Comparison of ENCODE assay signal across 10 mouse cellular contexts in genomic region chr9:107556346-107556745, GRCm38 (mm10). TPM values are rescaled to one million over a fixed set of nuclear protein-coding genes. Genes with fewer than 3 reads are reported as not detected.
DNase-seq lines count a peak whose midpoint lies in the region; ATAC-seq and TF ChIP-seq lines count a peak whose summit lies in the region.
"Had no signal": no experiment of that assay in that cellular context is flagged by ENCODE, and none has a peak within 500 bp of the region (broad histone marks: within the 10 kb centered on the region; RNA-seq: fewer than 3 reads in every experiment).

No protein-coding gene starts in this region.

- H3K79me3 ChIP-seq in C2C12 (ENCODE audit: low read depth), result peaks cover 43% of the 10 kb centered on the region

- no peaks in the 10 kb centered on the region for H3K9me3 ChIP-seq in forebrain, embryonic 10.5 days
- H3K9me3 ChIP-seq in forebrain, embryonic 16.5 days (ENCODE audit: control insufficient read depth, low read length), result no peaks in the 10 kb centered on the region
- no peaks in the 10 kb centered on the region for H3K9me3 ChIP-seq in hindbrain, embryonic 14.5 days (ENCODE audit: control insufficient read depth, low read length)

- no peak for TF ChIP-seq CTCF in C2C12 (IDR thresholded peaks at IDR 0.05; ENCODE audit: control insufficient read depth, insufficient read depth, insufficient read length)

- WGBS in forebrain, embryonic 10.5 days, result 74% methylated on average over 3 of the region's 3 CpGs
- WGBS in forebrain, embryonic 16.5 days, result 84% methylated on average over 3 of the region's 3 CpGs
- WGBS in hindbrain, embryonic 14.5 days, result 91% methylated on average over 3 of the region's 3 CpGs

- H3K27ac ChIP-seq in forebrain, embryonic 10.5 days, result no peak overlapping the region
- no peak overlapping the region for H3K27ac ChIP-seq in forebrain, embryonic 16.5 days (ENCODE audit: low read length)
- no peak overlapping the region for H3K27ac ChIP-seq in hindbrain, embryonic 14.5 days

- intact Hi-C loops in left cerebral cortex, postnatal 14 days (cut with DNase I), result no loop called here

- H3K4me1 ChIP-seq in forebrain, embryonic 10.5 days, result peaks cover 55% of the 10 kb centered on the region
- peaks cover 35% of the 10 kb centered on the region for H3K4me1 ChIP-seq in forebrain, embryonic 16.5 days (replicated peaks; ENCODE audit: control insufficient read depth, insufficient read depth, low read length)
- H3K4me1 ChIP-seq in hindbrain, embryonic 14.5 days (replicated peaks; ENCODE audit: control insufficient read depth, insufficient read depth, low read length), result peaks cover 33% of the 10 kb centered on the region

- no peak for DNase-seq in forebrain, embryonic 10.5 days (ENCODE audit: extremely low spot score, low spot score)
- no peak for DNase-seq in hindbrain, embryonic 14.5 days (ENCODE audit: low spot score)
- DNase-seq in adrenal gland, postnatal 36 days, result no peak
- no peak for DNase-seq in urinary bladder, postnatal 10 days (ENCODE audit: low spot score)
- no peak for DNase-seq in left cerebral cortex, postnatal 14 days (ENCODE audit: low spot score in 2 of 2)
- DNase-seq: thymus, postnatal 36 days had no signal

- peaks cover 80% of the 10 kb centered on the region for H3K79me2 ChIP-seq in C2C12 (ENCODE audit: control insufficient read depth, insufficient read depth)

- peaks cover 54% of the 10 kb centered on the region for H3K36me3 ChIP-seq in forebrain, embryonic 10.5 days (replicated peaks)
- H3K36me3 ChIP-seq in forebrain, embryonic 16.5 days (ENCODE audit: control insufficient read depth, insufficient read depth), result peaks cover 30% of the 10 kb centered on the region
- H3K36me3 ChIP-seq in C2C12 (ENCODE audit: control insufficient read depth, insufficient read depth), result peaks cover 51% of the 10 kb centered on the region
- H3K36me3 ChIP-seq in hindbrain, embryonic 14.5 days (replicated peaks; ENCODE audit: control insufficient read depth, insufficient read depth), result peaks cover 43% of the 10 kb centered on the region

- peak overlapping the region; percentile 53 for H3ac ChIP-seq in C2C12 (ENCODE audit: control insufficient read depth, insufficient read length, low read depth)

- peaks cover 19% of the 10 kb centered on the region for H3K27me3 ChIP-seq in forebrain, embryonic 10.5 days (ENCODE audit: poor library complexity, severe bottlenecking)
- peaks cover 13% of the 10 kb centered on the region for H3K27me3 ChIP-seq in forebrain, embryonic 16.5 days (replicated peaks; ENCODE audit: control insufficient read depth, insufficient read depth, low read length)
- no peaks in the 10 kb centered on the region for H3K27me3 ChIP-seq in C2C12 (ENCODE audit: control insufficient read depth, insufficient read depth, insufficient read length)
- peaks cover 18% of the 10 kb centered on the region for H3K27me3 ChIP-seq in hindbrain, embryonic 14.5 days (ENCODE audit: control insufficient read depth, insufficient read depth, low read length)

- ATAC-seq in forebrain, embryonic 16.5 days, result no peak
- ATAC-seq in hindbrain, embryonic 14.5 days (ENCODE audit: low FRiP score), result no peak
- peak; percentile 17; the same call in 1 of the 2 replicates for ATAC-seq in megakaryocyte, adult 5-6 weeks (ENCODE audit: poor library complexity, severe bottlenecking)

- no peak overlapping the region for H3K4me2 ChIP-seq in forebrain, embryonic 16.5 days (ENCODE audit: low read length)
- peak overlapping the region; percentile 75 for H3K4me2 ChIP-seq in hindbrain, embryonic 14.5 days (replicated peaks)

- peak overlapping the region; percentile 88 for H3K4me3 ChIP-seq in forebrain, embryonic 10.5 days
- H3K4me3 ChIP-seq in forebrain, embryonic 16.5 days (replicated peaks; ENCODE audit: low read length), result no peak overlapping the region
- H3K4me3 ChIP-seq in C2C12 (ENCODE audit: insufficient read depth, poor library complexity, severe bottlenecking), result peak overlapping the region; percentile 82
- 0 out of 2 replicates have a peak overlapping the region, but pooled peaks have one; percentile 74 for H3K4me3 ChIP-seq in hindbrain, embryonic 14.5 days (replicated peaks; ENCODE audit: low read length)

- no peak overlapping the region for H3K9ac ChIP-seq in forebrain, embryonic 16.5 days (replicated peaks; ENCODE audit: low read depth, low read length)
- no peak overlapping the region for H3K9ac ChIP-seq in hindbrain, embryonic 14.5 days

TF ChIP-seq in C2C12, 6 proteins besides CTCF, POLR2A, EP300 and RAD21:
- TF ChIP-seq MYOD1 (IDR thresholded peaks at IDR 0.05; ENCODE audit: control insufficient read depth, insufficient read length, low read depth) (no peak), MYOG (IDR thresholded peaks at IDR 0.05; ENCODE audit: control insufficient read depth, extremely low read depth, insufficient read length) (no peak), FOSL1 (IDR thresholded peaks at IDR 0.05; ENCODE audit: insufficient read depth, low read length, poor library complexity, severe bottlenecking) (no peak), CEBPB (IDR thresholded peaks at IDR 0.05; ENCODE audit: low read depth) (no peak), USF1 (IDR thresholded peaks at IDR 0.05; ENCODE audit: low read depth) (no peak), MAX (IDR thresholded peaks at IDR 0.05) (no peak)

RNA-seq across cellular contexts. Expression of gene Rassf1, which starts 5.0 kb away (rescaled TPM):
- polyA plus RNA-seq in forebrain, embryonic 10.5 days (2016; fragmentation: Nextera tagmentation; extraction: Ambion mirVana), result 57.4 and 59.6 TPM in 2 replicates
- polyA plus RNA-seq in forebrain, embryonic 16.5 days (2015; fragmentation: Nextera tagmentation; extraction: Ambion mirVana), result 43.4 and 45.4 TPM in 2 replicates
- 89.7 TPM for polyA plus RNA-seq in C2C12 (2012; fragmentation: generic; extraction: Trizol)
- polyA plus RNA-seq in hindbrain, embryonic 14.5 days (2014; fragmentation: Nextera tagmentation; extraction: Ambion mirVana), result 32.6 and 33.5 TPM in 2 replicates
- 34.3 and 37.7 TPM in 2 replicates for total RNA-seq in megakaryocyte, adult 5-6 weeks (2015)
- 46.7 and 57.3 TPM in 2 replicates for total RNA-seq in megakaryocyte, adult 5-6 weeks (2017)
- 10 to 100 TPM; 20.4 to 21.6 TPM for total RNA-seq in adrenal gland, postnatal 36 days (2021)
- total RNA-seq in left cerebral cortex, postnatal 14 days (2021), result 10 to 100 TPM; 14.0 to 14.6 TPM

RNA-seq across cellular contexts. Expression of gene Tusc2, which starts 6.7 kb away (rescaled TPM):
- 73.3 and 74.1 TPM in 2 replicates for polyA plus RNA-seq in forebrain, embryonic 10.5 days (2016; fragmentation: Nextera tagmentation; extraction: Ambion mirVana)
- 93.2 and 98.5 TPM in 2 replicates for polyA plus RNA-seq in forebrain, embryonic 16.5 days (2015; fragmentation: Nextera tagmentation; extraction: Ambion mirVana)
- polyA plus RNA-seq in C2C12 (2012; fragmentation: generic; extraction: Trizol), result 15.9 TPM
- polyA plus RNA-seq in hindbrain, embryonic 14.5 days (2014; fragmentation: Nextera tagmentation; extraction: Ambion mirVana), result 115 and 130 TPM in 2 replicates
- 12.2 and 12.4 TPM in 2 replicates for total RNA-seq in megakaryocyte, adult 5-6 weeks (2015)
- 8.9 and 10.8 TPM in 2 replicates for total RNA-seq in megakaryocyte, adult 5-6 weeks (2017)
- total RNA-seq in adrenal gland, postnatal 36 days (2021), result 10 to 100 TPM; 45.2 to 52.5 TPM
- total RNA-seq in left cerebral cortex, postnatal 14 days (2021), result 10 to 100 TPM; 77.2 to 79.0 TPM

RNA-seq across cellular contexts. Expression of gene Zmynd10, which starts 9.2 kb away (rescaled TPM):
- 0.74 and 1.4 TPM in 2 replicates for polyA plus RNA-seq in forebrain, embryonic 10.5 days (2016; fragmentation: Nextera tagmentation; extraction: Ambion mirVana)
- 2.2 and 3.2 TPM in 2 replicates for polyA plus RNA-seq in forebrain, embryonic 16.5 days (2015; fragmentation: Nextera tagmentation; extraction: Ambion mirVana)
- polyA plus RNA-seq in C2C12 (2012; fragmentation: generic; extraction: Trizol), result 0.43 TPM
- polyA plus RNA-seq in hindbrain, embryonic 14.5 days (2014; fragmentation: Nextera tagmentation; extraction: Ambion mirVana), result 3.3 TPM in 2 replicates
- not detected in 2 replicates for total RNA-seq in megakaryocyte, adult 5-6 weeks (2015)
- total RNA-seq in megakaryocyte, adult 5-6 weeks (2017), result not detected in 2 replicates
- under 1 TPM; 0.20 to 0.66 TPM for total RNA-seq in adrenal gland, postnatal 36 days (2021)
- 1 to 10 TPM; 2.3 to 3.1 TPM for total RNA-seq in left cerebral cortex, postnatal 14 days (2021)
- total RNA-seq: gastrocnemius, postnatal 4 days had no signal

RNA-seq across cellular contexts. Expression of gene Hyal2, which starts 11.4 kb away (rescaled TPM):
- 147 TPM in 2 replicates for polyA plus RNA-seq in forebrain, embryonic 10.5 days (2016; fragmentation: Nextera tagmentation; extraction: Ambion mirVana)
- 69.7 and 74.5 TPM in 2 replicates for polyA plus RNA-seq in forebrain, embryonic 16.5 days (2015; fragmentation: Nextera tagmentation; extraction: Ambion mirVana)
- 59.7 TPM for polyA plus RNA-seq in C2C12 (2012; fragmentation: generic; extraction: Trizol)
- 71.7 and 76.6 TPM in 2 replicates for polyA plus RNA-seq in hindbrain, embryonic 14.5 days (2014; fragmentation: Nextera tagmentation; extraction: Ambion mirVana)
- 0.56 and 1.9 TPM in 2 replicates for total RNA-seq in megakaryocyte, adult 5-6 weeks (2015)
- total RNA-seq in megakaryocyte, adult 5-6 weeks (2017), result 1.0 TPM in 1 of 2 replicates, not detected in the other
- total RNA-seq in adrenal gland, postnatal 36 days (2021), result 10 to 100 TPM; 35.8 to 37.8 TPM
- total RNA-seq in left cerebral cortex, postnatal 14 days (2021), result 10 to 100 TPM; 13.0 to 16.2 TPM

RNA-seq across cellular contexts. Expression of gene Nprl2, which starts 14.3 kb away (rescaled TPM):
- polyA plus RNA-seq in forebrain, embryonic 10.5 days (2016; fragmentation: Nextera tagmentation; extraction: Ambion mirVana), result 36.7 and 37.3 TPM in 2 replicates
- 88.4 and 89.8 TPM in 2 replicates for polyA plus RNA-seq in forebrain, embryonic 16.5 days (2015; fragmentation: Nextera tagmentation; extraction: Ambion mirVana)
- polyA plus RNA-seq in C2C12 (2012; fragmentation: generic; extraction: Trizol), result 12.8 TPM
- 65.8 and 71.4 TPM in 2 replicates for polyA plus RNA-seq in hindbrain, embryonic 14.5 days (2014; fragmentation: Nextera tagmentation; extraction: Ambion mirVana)
- 8.3 and 12.5 TPM in 2 replicates for total RNA-seq in megakaryocyte, adult 5-6 weeks (2015)
- total RNA-seq in megakaryocyte, adult 5-6 weeks (2017), result 15.7 and 18.9 TPM in 2 replicates
- total RNA-seq in adrenal gland, postnatal 36 days (2021), result 10 to 100 TPM; 27.9 to 29.2 TPM
- total RNA-seq in left cerebral cortex, postnatal 14 days (2021), result 10 to 100 TPM; 38.4 to 39.2 TPM
